Mouse (Mus musculus) gastrocnemius, postnatal 36 days (tissue): ENCODE data around the gene Gapdh. TPM values are rescaled to one million over a fixed set of nuclear protein-coding genes. Genes with fewer than 3 reads are reported as not detected.

Experiments
- DNase-seq, 2 experiments: peaks; one replicate each; pipeline ENCODE4 v3.0.0; 2022
- intact Hi-C: fragments of 180-260 bp; cut with DNase I; formaldehyde crosslinking; loops from one replicate; pipeline ENCODE4 v1.15.1; 2025
- microRNA-seq, 2 experiments: library from miRNA; unstranded; fragments of <30 nt; microRNA quantifications; one replicate each; pipeline ENCODE4 v1.2.0; 2021
- total RNA-seq, 2 experiments: library from RNA; stranded (reverse); gene quantifications; 2 replicates each; pipeline ENCODE4 v1.2.3; 2021

Gapdh gene
- total RNA-seq, 2 experiments from 2014 or later, result 11,568 to 13,182 TPM

DNA sequence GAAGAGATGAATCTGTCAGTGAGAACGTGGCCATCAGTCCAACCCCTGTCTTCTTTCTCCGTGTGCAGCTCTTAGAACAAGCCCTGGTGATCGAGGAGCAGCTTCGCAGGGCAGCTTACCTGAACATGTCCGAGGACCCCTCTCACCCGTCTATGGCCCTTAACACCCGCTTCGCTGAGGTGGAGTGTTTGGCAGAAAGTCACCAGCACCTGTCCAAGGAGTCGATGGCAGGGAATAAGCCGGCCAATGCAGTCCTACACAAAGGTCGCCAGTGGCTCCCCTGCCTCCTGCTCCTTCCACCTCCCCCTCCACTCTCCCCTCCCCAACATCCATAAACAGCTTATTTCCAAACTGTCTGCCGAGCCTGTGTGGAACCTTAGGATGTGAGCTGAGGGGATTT lies 37.5 kb downstream of the Gapdh start:
- no peak for DNase-seq
- intact Hi-C loops, result no loop called here

DNA sequence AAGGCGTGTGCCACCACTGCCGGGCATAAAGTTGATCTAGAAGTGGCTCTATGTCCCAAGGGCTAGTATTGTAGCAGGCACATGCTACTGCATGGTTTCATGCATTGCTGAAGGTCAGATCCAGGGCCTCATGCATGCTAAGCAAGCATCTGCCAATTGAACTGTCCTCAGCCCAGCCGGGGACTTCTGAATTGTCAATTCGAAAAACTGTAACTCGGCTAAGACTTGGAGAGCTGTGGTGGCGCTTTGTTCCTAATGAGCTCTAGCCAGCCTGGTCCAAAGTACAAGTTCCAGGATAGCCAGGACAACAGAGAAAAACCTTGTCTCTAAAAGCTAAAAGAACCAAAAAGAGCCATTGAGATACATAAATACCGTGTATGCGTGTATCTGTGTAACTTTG lies 46.9 kb downstream of the Gapdh start:
- no peak for DNase-seq

DNA sequence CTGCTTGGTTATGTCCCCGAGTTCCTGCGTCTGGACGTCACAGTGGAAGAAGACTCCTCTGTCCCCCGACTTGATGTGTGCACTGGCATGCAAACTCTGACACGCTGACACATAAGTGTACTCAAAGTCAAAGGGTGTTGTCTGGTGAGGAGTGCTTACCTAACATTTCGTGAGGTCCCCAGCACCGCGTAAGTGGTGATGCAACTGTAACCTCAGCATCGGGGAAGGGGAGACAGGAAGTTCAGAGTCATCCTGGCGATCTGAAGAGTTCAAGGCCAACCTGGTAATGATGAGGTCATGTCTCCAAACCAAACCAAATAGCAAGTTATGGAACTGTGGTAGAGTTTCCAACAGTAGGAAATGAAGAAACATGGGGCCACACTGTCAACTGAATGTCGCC lies 53.7 kb downstream of the Gapdh start:
- DNase-seq, result no peak
- intact Hi-C loops, result no loop called here

More for the DNA sequence above, 46.9 kb downstream of the Gapdh start:
- intact Hi-C loops, result no loop called here

Small RNAs within 50 kb of the gene (microRNA-seq; reads per million reads assigned to microRNA genes)
- 0 to 0.74 reads per million in 2 experiments for gene Mir3098

Other genes starting within 250 kb of the Gapdh start
- 100 to 1,000 TPM; 101 to 129 TPM for gene Ptms, start 246.4 kb downstream of the Gapdh start, total RNA-seq
- gene Mlf2, start 235.1 kb downstream of the Gapdh start, total RNA-seq, result 100 to 1,000 TPM; 201 to 209 TPM
- gene Cops7a, start 200.9 kb downstream of the Gapdh start, total RNA-seq, result 100 to 1,000 TPM in 1 of 2 experiments, 10 to 100 TPM in 1; 98.3 to 107 TPM
- gene Pianp, start 169.8 kb downstream of the Gapdh start, total RNA-seq, result 1 to 10 TPM in 1 of 2 experiments, under 1 TPM in 1; 0.10 to 1.3 TPM
- gene Zfp384, start 157.3 kb downstream of the Gapdh start, total RNA-seq, result 10 to 100 TPM; 20.3 to 22.8 TPM
- gene Ing4, start 126.7 kb downstream of the Gapdh start, total RNA-seq, result 10 to 100 TPM; 26.4 to 31.1 TPM
- 1 to 10 TPM; 2.5 to 2.7 TPM for gene Acrbp, start 116.8 kb downstream of the Gapdh start, total RNA-seq
- gene Lpar5, start 98.5 kb downstream of the Gapdh start, total RNA-seq, result not detected
- 10 to 100 TPM; 67.6 to 72.2 TPM for gene Chd4, start 70.5 kb downstream of the Gapdh start, total RNA-seq
- 10 to 100 TPM; 14.6 to 19.0 TPM for gene Nop2, start 34.6 kb downstream of the Gapdh start, total RNA-seq
- gene Iffo1, start 21.2 kb downstream of the Gapdh start, total RNA-seq, result 10 to 100 TPM; 11.6 to 12.3 TPM
- 10 to 100 TPM in 1 of 2 experiments, 1 to 10 TPM in 1; 8.0 to 13.7 TPM for gene Ncapd2, start 25.2 kb upstream of the Gapdh start, total RNA-seq
- 100 to 1,000 TPM; 212 to 225 TPM for gene Mrpl51, start 25.3 kb upstream of the Gapdh start, total RNA-seq
- 10 to 100 TPM; 16.6 to 17.4 TPM for gene Vamp1, start 49.1 kb upstream of the Gapdh start, total RNA-seq
- gene Tapbpl, start 65.4 kb upstream of the Gapdh start, total RNA-seq, result 1 to 10 TPM; 2.1 to 2.3 TPM
- 1 to 10 TPM in 1 of 2 experiments, under 1 TPM in 1; 0.57 to 1.5 TPM for gene Cd27, start 70.5 kb upstream of the Gapdh start, total RNA-seq
- not detected for gene Tuba3a, start 119.6 kb upstream of the Gapdh start, total RNA-seq
- 10 to 100 TPM; 20.3 to 21.7 TPM for gene Ltbr, start 147.4 kb upstream of the Gapdh start, total RNA-seq
- gene Scnn1a, start 154.2 kb upstream of the Gapdh start, total RNA-seq, result under 1 TPM; 0.15 to 0.36 TPM
- gene Tnfrsf1a, start 182.9 kb upstream of the Gapdh start, total RNA-seq, result 10 to 100 TPM; 21.9 to 28.7 TPM
- gene Plekhg6, start 214.3 kb upstream of the Gapdh start, total RNA-seq, result not detected